Mouse (Mus musculus): ENCODE measurements around the gene Tcl1b3.

DNA sequence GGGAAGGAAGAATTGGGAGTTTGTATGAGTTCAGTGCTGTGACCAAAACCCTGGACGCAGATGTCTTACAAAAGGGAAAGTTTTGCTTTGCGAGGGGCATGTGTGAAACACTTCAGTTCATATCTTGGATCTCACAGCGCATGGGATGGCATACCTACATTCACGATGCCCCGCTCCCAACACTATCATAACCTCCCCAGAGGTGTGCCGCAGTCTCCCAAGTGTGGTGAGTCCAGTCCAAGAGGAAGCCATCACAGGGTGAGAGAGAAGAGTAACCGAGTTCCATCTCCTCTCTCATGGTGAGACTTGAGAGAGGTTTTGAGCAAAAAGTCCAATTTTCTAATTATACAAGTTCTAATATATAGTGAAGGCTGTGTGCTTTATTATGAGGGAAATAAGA lies 18.4 kb downstream of the Tcl1b3 start:
- TF ChIP-seq EP300 (optimal IDR thresholded peaks at IDR 0.05): no peak
- no peak for TF ChIP-seq CTCF (IDR thresholded peaks at IDR 0.05; ENCODE audit: low read depth)

All from stomach, postnatal 0 days (tissue).